Mouse (Mus musculus): ENCODE measurements at regions not wholly inside any gene's neighbourhood (a gene's known extent, or its start where the extent isn't known, plus 50 kb on each side); places are given as distances from the start of the nearest gene placed in this dataset.

- no peak for DNase-seq (ENCODE audit: low spot score)
- H3K9me3 ChIP-seq (replicated peaks; ENCODE audit: control insufficient read depth, low read length): no peaks in the 10 kb centered on the region
- 85% methylated on average over 2 of the region's 2 CpGs for whole genome bisulfite sequencing
Measured at GRCm38 (mm10) chr13:36807961-36808360, 73.0 kb upstream of the Nrn1 start.

GRCm38 (mm10) chr13:36789360-36789759 is 54.4 kb upstream of the Nrn1 start:
- Histone ChIP-seq H3K27ac (replicated peaks; ENCODE audit: low read depth, low read length) (no peak overlapping the region), H3K9ac (replicated peaks; ENCODE audit: low read length) (no peak overlapping the region), H3K4me1 (ENCODE audit: control insufficient read depth, insufficient read depth, low read length) (no peaks in the 10 kb centered on the region), H3K4me3 (ENCODE audit: low read depth, low read length) (no peak overlapping the region), H3K27me3 (ENCODE audit: control insufficient read depth, insufficient read depth, low read length) (no peaks in the 10 kb centered on the region), H3K9me3 (replicated peaks; ENCODE audit: control insufficient read depth, low read length) (no peaks in the 10 kb centered on the region), H3K36me3 (replicated peaks; ENCODE audit: control insufficient read depth, insufficient read depth, low read depth, low read length) (no peaks in the 10 kb centered on the region), H3K4me2 (ENCODE audit: low read depth, low read length) (no peak overlapping the region)
- WGBS: 90% methylated on average over 1 of the region's 1 CpGs
- no peak for ATAC-seq (replicated peaks; ENCODE audit: insufficient number of reproducible peaks, low FRiP score, low TSS enrichment, low read depth)
- peak; percentile 63 for DNase-seq (ENCODE audit: low spot score)

More at GRCm38 (mm10) chr13:36807961-36808360, 73.0 kb upstream of the Nrn1 start:
- Histone ChIP-seq H3K4me3 (ENCODE audit: low read depth, low read length) (no peak overlapping the region), H3K27ac (replicated peaks; ENCODE audit: low read depth, low read length) (no peak overlapping the region), H3K4me1 (ENCODE audit: control insufficient read depth, insufficient read depth, low read length) (no peaks in the 10 kb centered on the region), H3K36me3 (replicated peaks; ENCODE audit: control insufficient read depth, insufficient read depth, low read depth, low read length) (no peaks in the 10 kb centered on the region), H3K9ac (replicated peaks; ENCODE audit: low read length) (no peak overlapping the region), H3K27me3 (ENCODE audit: control insufficient read depth, insufficient read depth, low read length) (no peaks in the 10 kb centered on the region), H3K4me2 (ENCODE audit: low read depth, low read length) (no peak overlapping the region)
- ATAC-seq (replicated peaks; ENCODE audit: insufficient number of reproducible peaks, low FRiP score, low TSS enrichment, low read depth): no peak
